Mouse (Mus musculus) neural tube, embryonic 12.5 days (tissue): ENCODE measurements at regions not wholly inside any gene's neighbourhood (a gene's known extent, or its start where the extent isn't known, plus 50 kb on each side); places are given as distances from the start of the nearest gene placed in this dataset.

ENCODE experiments used
- ATAC-seq: fragments of 200-750 bp; cut with Nextera tagmentation; 2 replicates; pipeline ENCODE4 v1.8.0; 2017; ENCODE audit warnings: low read depth, mild to moderate bottlenecking, moderate TSS enrichment, moderate library complexity; ENCODE audit not compliant: low FRiP score
- H3K27ac ChIP-seq: fragments of 300-500 bp; sonication (generic); 2 replicates; pipeline ENCODE4 v1.5.1; 2016
- H3K27me3 ChIP-seq: fragments of 300-500 bp; sonication (generic); replicated peaks from 2 replicates; pipeline ENCODE4 v1.6.1; 2016; ENCODE audit warnings: mild to moderate bottlenecking
- H3K36me3 ChIP-seq: fragments of 300-500 bp; sonication (generic); 2 replicates; pipeline ENCODE4 v1.6.1; 2016; ENCODE audit warnings: mild to moderate bottlenecking
- H3K4me1 ChIP-seq: fragments of 300-500 bp; sonication (generic); 2 replicates; pipeline ENCODE4 v1.6.1; 2016
- H3K4me2 ChIP-seq: fragments of 300-500 bp; sonication (generic); replicated peaks from 2 replicates; pipeline ENCODE4 v1.6.1; 2016; ENCODE audit warnings: mild to moderate bottlenecking
- H3K4me3 ChIP-seq: fragments of 300-500 bp; sonication (generic); 2 replicates; pipeline ENCODE4 v1.5.1; 2016
- H3K9ac ChIP-seq: fragments of 300-500 bp; sonication (generic); 2 replicates; pipeline ENCODE4 v1.6.1; 2016; ENCODE audit warnings: mild to moderate bottlenecking
- H3K9me3 ChIP-seq: fragments of 300-500 bp; sonication (generic); 2 replicates; pipeline ENCODE4 v1.6.1; 2016; ENCODE audit warnings: mild to moderate bottlenecking
- WGBS: fragments of 180-500 bp; shearing (Covaris S2); methylation state at CpG from one replicate; pipeline ENCODE4 v1.1.7; 2016; 5-methylcytosine and 5-hydroxymethylcytosine counted together

DNA sequence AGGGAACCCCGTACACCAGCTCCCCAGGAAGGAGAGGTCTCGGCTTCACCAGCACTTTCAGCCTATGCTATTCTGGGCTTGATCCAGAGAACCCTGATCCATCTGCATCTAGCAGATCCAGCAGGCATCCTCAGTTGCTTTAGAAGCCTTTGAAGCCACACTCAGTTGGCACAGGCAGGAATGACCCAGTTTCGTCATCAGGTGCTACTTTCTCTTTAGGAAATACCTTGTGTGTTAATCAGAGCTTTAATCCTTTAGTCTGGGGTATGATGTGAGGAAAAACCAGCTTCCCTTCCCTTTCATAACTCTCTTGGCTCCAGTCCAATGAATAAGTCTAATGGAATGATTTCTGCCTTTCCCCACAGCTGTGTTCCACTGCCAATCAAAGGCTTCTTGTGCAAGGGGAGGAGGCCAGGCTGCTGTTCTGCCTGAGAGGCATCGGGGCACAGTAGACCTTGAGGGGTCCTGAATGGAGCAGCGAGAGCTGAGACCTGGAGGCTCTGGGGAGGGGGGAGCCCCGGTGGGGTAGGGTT lies 173.3 kb upstream of the Igfbp7 start:
- H3K27ac ChIP-seq = no peak overlapping the region
- H3K4me2 ChIP-seq = peak overlapping the region; percentile 41; the same call in 1 of the 2 replicates
- no peaks in the 10 kb centered on the region for H3K27me3 ChIP-seq
- H3K36me3 ChIP-seq = no peaks in the 10 kb centered on the region
- WGBS = 42% methylated on average over 6 of the region's 6 CpGs
- H3K9me3 ChIP-seq = no peaks in the 10 kb centered on the region
- peaks cover 22% of the 10 kb centered on the region for H3K4me1 ChIP-seq
- peak; percentile 54 for ATAC-seq
- H3K4me3 ChIP-seq = no peak overlapping the region
- H3K9ac ChIP-seq = no peak overlapping the region

GRCm38 (mm10) chr5:77579826-77580745 lies 172.2 kb upstream of the Igfbp7 start:
- Histone ChIP-seq H3K4me1 (peaks cover 22% of the 10 kb centered on the region), H3K9ac (no peak overlapping the region), H3K4me2 (peak overlapping the region; percentile 28), H3K36me3 (no peaks in the 10 kb centered on the region), H3K4me3 (no peak overlapping the region), H3K9me3 (no peaks in the 10 kb centered on the region), H3K27ac (no peak overlapping the region; the same call in 1 of the 2 replicates), H3K27me3 (no peaks in the 10 kb centered on the region)
- 37% methylated on average over 20 of the region's 20 CpGs for WGBS
- no peak for ATAC-seq

- H3K4me3 ChIP-seq = no peak overlapping the region
- no peak overlapping the region for H3K27ac ChIP-seq
- no peaks in the 10 kb centered on the region for H3K36me3 ChIP-seq
- H3K9ac ChIP-seq = no peak overlapping the region
- 92% methylated on average over 5 of the region's 5 CpGs for WGBS
- H3K27me3 ChIP-seq = no peaks in the 10 kb centered on the region
- H3K4me2 ChIP-seq = no peak overlapping the region
- ATAC-seq = no peak
- H3K4me1 ChIP-seq = peaks cover 22% of the 10 kb centered on the region
- H3K9me3 ChIP-seq = no peaks in the 10 kb centered on the region
These were observed 169.0 kb upstream of the Igfbp7 start for GRCm38 (mm10) chr5:77576881-77577280.

GRCm38 (mm10) chr5:77575780-77576179 lies 167.9 kb upstream of the Igfbp7 start:
- Histone ChIP-seq H3K9me3 (no peaks in the 10 kb centered on the region), H3K4me3 (no peak overlapping the region), H3K9ac (no peak overlapping the region), H3K4me2 (no peak overlapping the region), H3K4me1 (peaks cover 12% of the 10 kb centered on the region; the same call in 1 of the 2 replicates), H3K36me3 (no peaks in the 10 kb centered on the region), H3K27ac (no peak overlapping the region), H3K27me3 (no peaks in the 10 kb centered on the region)
- ATAC-seq = no peak
- WGBS = 66% methylated on average over 8 of the region's 8 CpGs

DNA sequence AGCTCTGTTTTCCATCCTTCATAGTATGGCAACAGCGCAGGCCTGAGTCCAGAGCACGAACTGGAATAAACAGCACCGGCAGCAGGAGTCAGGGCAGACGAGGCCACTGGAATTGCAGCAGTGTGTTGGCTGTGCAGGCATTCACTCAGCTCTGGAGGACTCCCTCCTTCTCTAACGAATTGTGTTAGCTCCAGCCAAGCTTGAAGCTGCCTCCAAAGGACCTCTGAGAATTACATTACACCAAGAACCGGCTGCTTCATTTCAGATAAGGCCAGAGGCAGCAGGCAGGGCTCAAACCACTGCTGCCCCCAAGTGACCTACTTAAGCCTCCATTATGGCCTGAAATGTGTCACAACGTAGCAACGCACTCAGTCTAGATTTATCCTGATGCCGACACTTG lies 162.5 kb upstream of the Igfbp7 start:
- Histone ChIP-seq H3K36me3 (no peaks in the 10 kb centered on the region), H3K9ac (no peak overlapping the region), H3K4me2 (no peak overlapping the region), H3K9me3 (no peaks in the 10 kb centered on the region), H3K4me1 (no peaks in the 10 kb centered on the region), H3K27me3 (no peaks in the 10 kb centered on the region), H3K27ac (no peak overlapping the region), H3K4me3 (no peak overlapping the region)
- 77% methylated on average over 9 of the region's 9 CpGs for WGBS
- ATAC-seq = no peak

DNA sequence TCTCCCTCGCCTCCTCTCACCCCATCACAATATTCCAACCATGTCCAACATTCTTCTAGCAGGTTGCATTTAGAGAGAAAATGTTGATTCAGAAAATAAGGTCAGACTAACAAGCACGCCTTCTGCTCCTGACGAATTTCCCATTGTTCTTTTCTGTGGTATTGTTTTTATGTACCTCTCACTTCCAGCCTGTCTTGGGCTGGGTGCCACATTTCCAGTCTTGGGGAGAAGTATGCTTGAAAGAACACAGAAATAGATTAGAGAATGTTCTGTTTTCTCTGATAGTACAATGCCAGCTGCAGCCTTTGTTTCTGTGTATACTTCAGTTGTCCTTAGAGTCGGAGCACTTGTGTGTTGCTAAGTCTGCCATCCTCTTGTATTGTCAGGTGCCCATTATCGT lies 160.3 kb upstream of the Igfbp7 start:
- no peak overlapping the region for H3K4me2 ChIP-seq
- no peak overlapping the region for H3K4me3 ChIP-seq
- H3K9ac ChIP-seq = no peak overlapping the region
- no peaks in the 10 kb centered on the region for H3K4me1 ChIP-seq
- no peaks in the 10 kb centered on the region for H3K27me3 ChIP-seq
- no peaks in the 10 kb centered on the region for H3K36me3 ChIP-seq
- no peaks in the 10 kb centered on the region for H3K9me3 ChIP-seq
- no peak overlapping the region for H3K27ac ChIP-seq
- ATAC-seq = no peak
- WGBS = 84% methylated on average over 5 of the region's 5 CpGs

DNA sequence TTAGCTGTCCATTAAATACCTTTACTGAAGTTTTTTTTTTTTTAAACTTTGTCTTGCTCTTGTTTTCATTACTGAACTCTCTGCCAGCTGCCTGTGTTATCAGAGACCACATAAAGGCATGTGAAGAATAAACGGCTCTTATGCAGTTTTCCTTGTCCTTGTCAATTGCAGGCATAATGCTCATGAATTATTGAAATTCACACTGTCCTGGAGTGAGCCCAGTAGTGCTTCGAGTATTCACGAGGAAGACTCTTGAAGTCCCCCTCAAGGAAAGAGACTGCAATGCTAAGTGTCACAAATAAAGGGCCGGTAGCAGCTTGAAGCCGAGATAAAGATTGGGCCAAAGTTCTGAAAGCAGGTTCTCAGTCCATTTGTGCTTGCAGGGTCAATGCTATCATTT lies 144.7 kb upstream of the Igfbp7 start:
- Histone ChIP-seq H3K4me2 (no peak overlapping the region), H3K9me3 (no peaks in the 10 kb centered on the region), H3K4me3 (no peak overlapping the region), H3K27ac (no peak overlapping the region), H3K4me1 (no peaks in the 10 kb centered on the region; the same call in 1 of the 2 replicates), H3K27me3 (no peaks in the 10 kb centered on the region), H3K9ac (no peak overlapping the region), H3K36me3 (no peaks in the 10 kb centered on the region)
- 79% methylated on average over 5 of the region's 5 CpGs for WGBS
- no peak for ATAC-seq

GRCm38 (mm10) chr5:77552081-77552480 lies 144.2 kb upstream of the Igfbp7 start:
- H3K27ac ChIP-seq = no peak overlapping the region
- H3K9ac ChIP-seq = no peak overlapping the region
- no peaks in the 10 kb centered on the region for H3K9me3 ChIP-seq
- no peaks in the 10 kb centered on the region for H3K36me3 ChIP-seq
- no peak overlapping the region for H3K4me2 ChIP-seq
- 89% methylated on average over 7 of the region's 7 CpGs for WGBS
- H3K4me1 ChIP-seq = no peaks in the 10 kb centered on the region; the same call in 1 of the 2 replicates
- ATAC-seq = no peak
- H3K27me3 ChIP-seq = no peaks in the 10 kb centered on the region
- H3K4me3 ChIP-seq = no peak overlapping the region

DNA sequence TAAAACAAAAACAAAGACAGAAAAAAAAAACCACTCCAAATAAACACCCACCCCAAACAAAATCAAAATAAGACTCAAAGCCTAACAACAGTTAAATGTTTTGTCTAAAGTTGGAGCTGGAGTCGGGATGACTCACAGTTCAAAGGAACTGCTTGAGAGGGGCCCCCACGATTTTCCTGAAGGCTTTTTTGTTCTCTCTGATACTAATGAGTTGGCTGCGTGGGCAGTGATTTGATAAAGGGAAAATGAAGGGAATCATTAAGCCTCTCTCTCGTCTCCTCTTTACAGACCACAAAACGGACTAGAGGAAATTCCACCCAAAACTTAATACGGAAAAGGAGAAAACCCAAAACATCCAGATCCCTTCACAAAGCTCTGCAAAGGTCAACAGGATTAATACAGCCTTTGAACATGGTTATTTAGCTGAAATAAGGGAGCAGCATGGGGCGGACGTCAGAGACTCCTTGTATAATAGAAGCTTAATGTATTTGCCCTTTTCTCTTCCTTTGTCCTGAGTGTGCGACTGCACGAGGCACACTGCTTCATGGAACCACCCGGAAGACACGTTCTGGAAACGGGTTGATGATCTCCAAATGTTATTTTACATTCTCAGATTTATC lies 138.3 kb upstream of the Igfbp7 start:
- H3K27me3 ChIP-seq = no peaks in the 10 kb centered on the region
- no peak for ATAC-seq
- H3K27ac ChIP-seq = no peak overlapping the region
- 35% methylated on average over 13 of the region's 13 CpGs for WGBS
- no peak overlapping the region for H3K4me3 ChIP-seq
- H3K4me2 ChIP-seq = no peak overlapping the region
- no peaks in the 10 kb centered on the region for H3K4me1 ChIP-seq
- H3K9ac ChIP-seq = no peak overlapping the region
- no peaks in the 10 kb centered on the region for H3K36me3 ChIP-seq
- no peaks in the 10 kb centered on the region for H3K9me3 ChIP-seq

- Histone ChIP-seq H3K9me3 (no peaks in the 10 kb centered on the region), H3K36me3 (no peaks in the 10 kb centered on the region), H3K4me1 (no peaks in the 10 kb centered on the region), H3K27ac (no peak overlapping the region), H3K9ac (no peak overlapping the region), H3K27me3 (no peaks in the 10 kb centered on the region), H3K4me3 (no peak overlapping the region), H3K4me2 (no peak overlapping the region)
- 78% methylated on average over 19 of the region's 19 CpGs for WGBS
- ATAC-seq = no peak
These were observed 124.6 kb upstream of the Igfbp7 start for GRCm38 (mm10) chr5:77532261-77533015.

- Histone ChIP-seq H3K4me3 (no peak overlapping the region), H3K27me3 (no peaks in the 10 kb centered on the region), H3K4me2 (no peak overlapping the region), H3K4me1 (no peaks in the 10 kb centered on the region), H3K9ac (no peak overlapping the region), H3K9me3 (no peaks in the 10 kb centered on the region), H3K36me3 (no peaks in the 10 kb centered on the region), H3K27ac (no peak overlapping the region)
- WGBS = 88% methylated on average over 7 of the region's 7 CpGs
- no peak for ATAC-seq
These were observed 122.5 kb upstream of the Igfbp7 start for GRCm38 (mm10) chr5:77530376-77530775.

GRCm38 (mm10) chr5:77517252-77517651 lies 109.4 kb upstream of the Igfbp7 start:
- H3K4me1 ChIP-seq = 0 out of 2 replicates have a peak, but pooled peaks cover 3% of the 10 kb centered on the region
- H3K9me3 ChIP-seq = no peaks in the 10 kb centered on the region
- no peak overlapping the region for H3K4me3 ChIP-seq
- H3K36me3 ChIP-seq = no peaks in the 10 kb centered on the region
- no peaks in the 10 kb centered on the region for H3K27me3 ChIP-seq
- no peak overlapping the region for H3K27ac ChIP-seq
- H3K9ac ChIP-seq = no peak overlapping the region
- WGBS = 77% methylated on average over 4 of the region's 4 CpGs
- ATAC-seq = no peak
- no peak overlapping the region for H3K4me2 ChIP-seq
